Mouse (Mus musculus) CH12.LX (cell line): ENCODE data around the gene Smtn. TPM values are rescaled to one million over a fixed set of nuclear protein-coding genes. Genes with fewer than 3 reads are reported as not detected.

Experiments
- DNase-seq: peaks from one replicate; pipeline ENCODE4 v3.0.0-alpha.2; 2013; ENCODE audit errors: extremely low read depth
- H3K27ac ChIP-seq: 2 replicates; pipeline ENCODE4 v1.5.1; 2012; ENCODE audit warnings: low read depth, mild to moderate bottlenecking, control low read depth, moderate library complexity; ENCODE audit not compliant: insufficient read depth
- H3K27me3 ChIP-seq: replicated peaks from 2 replicates; pipeline ENCODE3; 2012; ENCODE audit warnings: inconsistent platforms
- H3K36me3 ChIP-seq, 2 experiments: replicated peaks in 1 of 2; 2 replicates each; pipeline versions ENCODE3 to v1.6.1; 2012; ENCODE audit warnings: inconsistent platforms in 1 of 2, low read length in 1 of 2, mild to moderate bottlenecking in 1 of 2, mixed read lengths in 1 of 2, moderate library complexity in 1 of 2; ENCODE audit not compliant: control insufficient read depth in 1 of 2, insufficient read depth in 1 of 2
- H3K4me1 ChIP-seq, 2 experiments: 2 replicates each; pipeline ENCODE4 v1.6.1; 2012; ENCODE audit warnings: inconsistent platforms in 1 of 2, moderate library complexity in 1 of 2; ENCODE audit not compliant: insufficient read depth in 2 of 2, control insufficient read depth in 1 of 2
- H3K4me2 ChIP-seq: 2 replicates; pipeline ENCODE4 v1.6.1; 2012; ENCODE audit warnings: low read depth, mild to moderate bottlenecking, control low read depth; ENCODE audit not compliant: poor library complexity, insufficient read depth, severe bottlenecking
- H3K4me3 ChIP-seq, 3 experiments: fragments of 150-350 bp in 1 of 3; sonication (generic) in 1 of 3; replicated peaks in 1 of 3; 2 replicates each; pipeline versions ENCODE3 to v1.5.1; 2011 to 2012; ENCODE audit warnings: low read depth in 2 of 3, low read length in 2 of 3, mild to moderate bottlenecking in 2 of 3, moderate library complexity in 2 of 3, control low read depth in 1 of 3, improper control_type of control experiment in 1 of 3, inconsistent platforms in 1 of 3, mixed read lengths in 1 of 3; ENCODE audit not compliant: poor library complexity in 1 of 3
- H3K79me2 ChIP-seq: replicated peaks from 2 replicates; pipeline ENCODE4 v1.6.1; 2012; ENCODE audit warnings: mild to moderate bottlenecking, moderate library complexity; ENCODE audit not compliant: control insufficient read depth, poor library complexity, insufficient read depth, severe bottlenecking; ENCODE audit errors: extremely low read depth
- H3K9ac ChIP-seq: 2 replicates; pipeline ENCODE4 v1.6.1; 2012; ENCODE audit warnings: low read depth, mild to moderate bottlenecking, control low read depth, moderate library complexity; ENCODE audit not compliant: insufficient read depth
- H3K9me3 ChIP-seq: replicated peaks from 2 replicates; pipeline ENCODE3; 2012; ENCODE audit warnings: low read length, inconsistent platforms, mixed read lengths
- BHLHE40 ChIP-seq: IDR thresholded peaks from 2 replicates; pipeline ENCODE4 v1.6.1; 2011; ENCODE audit warnings: mild to moderate bottlenecking, low read depth, low read length, improper control_type of control experiment
- CHD1 ChIP-seq: IDR thresholded peaks from 2 replicates; pipeline ENCODE4 v1.6.1; 2012; ENCODE audit warnings: low read depth, low read length, improper control_type of control experiment, inconsistent platforms
- CTCF ChIP-seq, 2 experiments: IDR thresholded peaks in 1 of 2; conservative IDR thresholded peaks in 1 of 2; 2 replicates each; pipeline ENCODE4 v1.5.1; 2011 to 2012; ENCODE audit warnings: low read depth in 2 of 2, low read length in 2 of 2, improper control_type of control experiment in 1 of 2, inconsistent platforms in 1 of 2, mild to moderate bottlenecking in 1 of 2, moderate library complexity in 1 of 2
- E2F4 ChIP-seq: IDR thresholded peaks from 2 replicates; pipeline ENCODE4 v1.6.1; 2011; ENCODE audit warnings: low read depth, low read length, improper control_type of control experiment; ENCODE audit not compliant: insufficient replicate concordance
- ELF1 ChIP-seq: IDR thresholded peaks from 2 replicates; pipeline ENCODE4 v1.6.1; 2014; ENCODE audit warnings: low read depth, mild to moderate bottlenecking, inconsistent platforms, low read length, improper control_type of control experiment
- GABPA ChIP-seq: IDR thresholded peaks from 2 replicates; pipeline ENCODE4 v1.6.1; 2012; ENCODE audit warnings: low read depth, low read length, improper control_type of control experiment, inconsistent platforms; ENCODE audit not compliant: insufficient replicate concordance
- IRF4 ChIP-seq: IDR thresholded peaks from 2 replicates; pipeline ENCODE4 v1.6.1; 2014; ENCODE audit warnings: low read depth, mild to moderate bottlenecking, inconsistent platforms, low read length, improper control_type of control experiment
- JUN ChIP-seq: IDR thresholded peaks from 2 replicates; pipeline ENCODE4 v1.6.1; 2011; ENCODE audit warnings: low read depth, mild to moderate bottlenecking, low read length, improper control_type of control experiment, moderate library complexity; ENCODE audit not compliant: insufficient read depth
- JUND ChIP-seq: conservative IDR thresholded peaks from 2 replicates; pipeline ENCODE4 v1.6.1; 2011; ENCODE audit warnings: low read depth, low read length, improper control_type of control experiment
- MEF2A ChIP-seq: IDR thresholded peaks from 2 replicates; pipeline ENCODE4 v1.6.1; 2014; ENCODE audit warnings: low read depth, mild to moderate bottlenecking, inconsistent platforms, low read length, improper control_type of control experiment, borderline replicate concordance
- MXI1 ChIP-seq: IDR thresholded peaks from 2 replicates; pipeline ENCODE4 v1.6.1; 2011; ENCODE audit warnings: mild to moderate bottlenecking, low read depth, low read length, improper control_type of control experiment
- MYC ChIP-seq: IDR thresholded peaks from 2 replicates; pipeline ENCODE4 v1.6.1; 2011; ENCODE audit warnings: low read depth, mild to moderate bottlenecking, improper control_type of control experiment, low read length
- POLR2A ChIP-seq: IDR thresholded peaks from 2 replicates; pipeline ENCODE4 v1.6.1; 2011; ENCODE audit warnings: low read depth, mild to moderate bottlenecking, improper control_type of control experiment, low read length
- POLR2AphosphoS2 ChIP-seq: IDR thresholded peaks from 2 replicates; pipeline ENCODE4 v1.6.1; 2011; ENCODE audit warnings: low read depth, low read length, improper control_type of control experiment
- RAD21 ChIP-seq: IDR thresholded peaks from 2 replicates; pipeline ENCODE4 v1.6.1; 2011; ENCODE audit warnings: low read depth, mild to moderate bottlenecking, low read length, improper control_type of control experiment, moderate library complexity
- SMC3 ChIP-seq: IDR thresholded peaks from 2 replicates; pipeline ENCODE4 v1.6.1; 2011; ENCODE audit warnings: low read depth, low read length, improper control_type of control experiment
- TBP ChIP-seq: conservative IDR thresholded peaks from 2 replicates; pipeline ENCODE4 v1.6.1; 2011; ENCODE audit warnings: low read depth, low read length, improper control_type of control experiment
- TCF12 ChIP-seq: IDR thresholded peaks from 2 replicates; pipeline ENCODE4 v1.6.1; 2014; ENCODE audit warnings: low read depth, mild to moderate bottlenecking, inconsistent platforms, low read length, improper control_type of control experiment
- USF1 ChIP-seq: IDR thresholded peaks from 2 replicates; pipeline ENCODE4 v1.6.1; 2014; ENCODE audit warnings: low read depth, mild to moderate bottlenecking, inconsistent platforms, low read length, improper control_type of control experiment
- ZC3H11A ChIP-seq: IDR thresholded peaks from 2 replicates; pipeline ENCODE4 v1.6.1; 2012; ENCODE audit warnings: low read depth, mild to moderate bottlenecking, inconsistent platforms, low read length, improper control_type of control experiment
- ZKSCAN1 ChIP-seq: IDR thresholded peaks from 2 replicates; pipeline ENCODE4 v1.6.1; 2012; ENCODE audit warnings: low read depth, inconsistent platforms, low read length, improper control_type of control experiment, borderline replicate concordance
- ZMIZ1 ChIP-seq: IDR thresholded peaks from 2 replicates; pipeline ENCODE4 v1.6.1; 2012; ENCODE audit warnings: low read depth, mild to moderate bottlenecking, inconsistent platforms, low read length, improper control_type of control experiment
- ZNF384 ChIP-seq: IDR thresholded peaks from 2 replicates; pipeline ENCODE4 v1.6.1; 2012; ENCODE audit warnings: low read depth, low read length, improper control_type of control experiment, inconsistent platforms
- dilution Hi-C: fragments of 300-500 bp; cut with MboI; formaldehyde crosslinking; loops from 2 replicates; pipeline ENCODE4 v1.14.3; 2020; ENCODE audit warnings: low sequenced_read_pairs; ENCODE audit not compliant: extremely low pct_unique_long_range_greater_than_20kb, extremely low pct_ligation_motif_present
- in situ Hi-C: fragments of 300-500 bp; cut with MboI; formaldehyde crosslinking; loops from 3 replicates; pipeline ENCODE4 v1.14.3; 2019; ENCODE audit warnings: low sequenced_read_pairs, low pct_ligation_motif_present, low pct_unique_long_range_greater_than_20kb, mixed read lengths
- polyA plus RNA-seq: library from polyadenylated mRNA; unstranded; fragments of >175 nt; gene quantifications from 2 replicates; pipeline ENCODE4 v1.2.1, GENCODE M21; 2012; ENCODE audit warnings: low read depth; ENCODE audit not compliant: insufficient read length
- total RNA-seq, 2 experiments: library from RNA; depleted of rRNA; stranded (reverse); fragments of 300-350 nt in 1 of 2; fragments of >200 nt in 1 of 2; gene quantifications; 2 replicates each; pipeline ENCODE4 v1.2.3; 2012 to 2014

Gene Smtn
- total and polyA plus RNA-seq, 3 experiments: 0.58 to 5.3 (median 3.1) TPM

DNA sequence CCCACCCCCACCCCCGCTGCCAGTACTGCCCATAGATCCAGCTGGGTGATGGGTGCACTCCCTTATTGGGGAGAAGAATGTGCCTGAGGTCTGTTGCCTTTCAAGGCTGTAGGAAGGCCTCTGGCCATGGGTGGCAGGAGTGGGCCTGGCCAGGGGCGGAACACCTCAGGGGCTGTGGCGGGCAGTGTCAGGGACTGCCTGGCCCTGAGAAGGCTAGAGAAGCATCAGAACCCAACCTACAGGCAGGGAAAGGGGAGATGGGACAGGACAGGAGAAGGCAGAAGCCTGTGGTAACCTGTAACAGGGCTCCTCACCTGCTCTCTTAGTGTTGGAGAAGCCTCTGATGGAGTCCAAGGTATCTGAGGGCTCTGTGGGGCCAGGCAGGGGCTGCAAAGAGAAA, 9.7 kb downstream of the Smtn start:
- H3K36me3 ChIP-seq: peaks cover 0 to 39% of the 10 kb centered on the region in 2 experiments
- in situ Hi-C loops: loop anchor here (25.0 kb wide), 1 partner anchor 382 kb away; the partner anchor contains the start of gene Slc35e4
- H3K4me2 ChIP-seq: no peak overlapping the region
- H3K4me1 ChIP-seq: peaks cover 6 to 33% of the 10 kb centered on the region in 2 experiments
- H3K9me3 ChIP-seq: no peaks in the 10 kb centered on the region
- TF ChIP-seq GABPA (no peak), CTCF (conservative IDR thresholded peaks at IDR 0.05 in 1 of 2, IDR thresholded peaks at IDR 0.05 in 1 of 2; ENCODE audit: low read depth in 2 of 2, low read length in 2 of 2) (no peak), MXI1 (no peak), POLR2A (no peak), POLR2AphosphoS2 (no peak), BHLHE40 (no peak), USF1 (no peak), JUN (no peak)
- dilution Hi-C loops: no loop called here
- H3K79me2 ChIP-seq: no peaks in the 10 kb centered on the region
- DNase-seq: no peak
- H3K9ac ChIP-seq: no peak overlapping the region
- H3K4me3 ChIP-seq: no peak overlapping the region
- H3K27ac ChIP-seq: no peak overlapping the region
- no peaks in the 10 kb centered on the region for H3K27me3 ChIP-seq

GRCm38 (mm10) chr11:3529476-3530252, 10.7 kb downstream of the Smtn start:
- H3K4me3 ChIP-seq: no peak overlapping the region

More at GRCm38 (mm10) chr11:3529476-3530252, 10.7 kb downstream of the Smtn start:
- no peaks in the 10 kb centered on the region for H3K79me2 ChIP-seq
- no peaks in the 10 kb centered on the region for H3K9me3 ChIP-seq
- dilution Hi-C loops: no loop called here
- no peak for DNase-seq
- in situ Hi-C loops: loop anchor here (5.0 to 25.0 kb wide), 4 partner anchors 52 to 383 kb away; partner anchors contain the start of gene Slc35e4
- no peak overlapping the region for H3K27ac ChIP-seq
- peaks cover 0 to 44% of the 10 kb centered on the region in 2 experiments for H3K36me3 ChIP-seq
- H3K27me3 ChIP-seq: no peaks in the 10 kb centered on the region
- no peak overlapping the region for H3K9ac ChIP-seq
- no peak overlapping the region for H3K4me2 ChIP-seq
- TF ChIP-seq CHD1 (no peak), RAD21 (no peak), JUN (no peak), ZC3H11A (no peak), ZKSCAN1 (no peak), SMC3 (no peak), GABPA (no peak), TCF12 (no peak), JUND (no peak), IRF4 (no peak), ELF1 (no peak), MEF2A (no peak), E2F4 (no peak), MXI1 (no peak), ZMIZ1 (no peak), TBP (no peak), MYC (no peak), ZNF384 (no peak)
- H3K4me1 ChIP-seq: peaks cover 0 to 23% of the 10 kb centered on the region in 2 experiments; a peak in 2 of 4 replicates
